Mouse (Mus musculus): Measurements from ENCODE around the gene Vmn2r1. TPM values are rescaled to one million over a fixed set of nuclear protein-coding genes. Genes with fewer than 3 reads are reported as not detected.

Vmn2r1 gene
- 0.23 TPM for polyA plus RNA-seq (2014; fragmentation: Illumina TruSeq; extraction: RNeasy Lipid Tissue Mini Kit (QIAGEN cat#74804); ENCODE audit: low read depth, low replicate concordance)

GRCm38 (mm10) chr3:64081247-64081646 is at the start of gene Vmn2r1:
Vmn2r1 (plus strand) TSS chr3:64081547.

GRCm38 (mm10) chr3:64141878-64142508 is 60.6 kb downstream of the Vmn2r1 start, which contains the start of gene Vmn2r2:
Vmn2r2 (minus strand) TSS chr3:64141928.

Other genes with a start within 250 kb of the Vmn2r1 start
- not detected for gene Plch1, start 182.1 kb upstream of the Vmn2r1 start, polyA plus RNA-seq (2014; fragmentation: Illumina TruSeq; extraction: RNeasy Lipid Tissue Mini Kit (QIAGEN cat#74804); ENCODE audit: low read depth, low replicate concordance)
- gene E130311K13Rik, start 152.1 kb upstream of the Vmn2r1 start, polyA plus RNA-seq (2014; fragmentation: Illumina TruSeq; extraction: RNeasy Lipid Tissue Mini Kit (QIAGEN cat#74804); ENCODE audit: low read depth, low replicate concordance), result 21.1 TPM
- 109 TPM for gene Slc33a1, start 116.8 kb upstream of the Vmn2r1 start, polyA plus RNA-seq (2014; fragmentation: Illumina TruSeq; extraction: RNeasy Lipid Tissue Mini Kit (QIAGEN cat#74804); ENCODE audit: low read depth, low replicate concordance)
- 61.6 TPM for gene Gmps, start 105.4 kb upstream of the Vmn2r1 start, polyA plus RNA-seq (2014; fragmentation: Illumina TruSeq; extraction: RNeasy Lipid Tissue Mini Kit (QIAGEN cat#74804); ENCODE audit: low read depth, low replicate concordance)
- gene Vmn2r2, start 60.4 kb downstream of the Vmn2r1 start, polyA plus RNA-seq (2014; fragmentation: Illumina TruSeq; extraction: RNeasy Lipid Tissue Mini Kit (QIAGEN cat#74804); ENCODE audit: low read depth, low replicate concordance), result not detected
- not detected for gene Vmn2r3, start 208.2 kb downstream of the Vmn2r1 start, polyA plus RNA-seq (2014; fragmentation: Illumina TruSeq; extraction: RNeasy Lipid Tissue Mini Kit (QIAGEN cat#74804); ENCODE audit: low read depth, low replicate concordance)

All from adrenal gland, adult 10 weeks (tissue).